Mouse (Mus musculus) C3H10T1/2 (cell line): Measurements from ENCODE around the gene Gm10985. TPM values are rescaled to one million over a fixed set of nuclear protein-coding genes. Genes with fewer than 3 reads are reported as not detected.

Source experiments
- polyA plus RNA-seq, 2 experiments: library from polyadenylated mRNA; unstranded; fragments of >200 nt; fragmentation: generic; extraction: Trizol; gene quantifications; one replicate each; pipeline ENCODE4 v1.2.1; 2012; ENCODE audit warnings: missing spikeins in 2 of 2

The Gm10985 gene
- not detected for polyA plus RNA-seq

DNA sequence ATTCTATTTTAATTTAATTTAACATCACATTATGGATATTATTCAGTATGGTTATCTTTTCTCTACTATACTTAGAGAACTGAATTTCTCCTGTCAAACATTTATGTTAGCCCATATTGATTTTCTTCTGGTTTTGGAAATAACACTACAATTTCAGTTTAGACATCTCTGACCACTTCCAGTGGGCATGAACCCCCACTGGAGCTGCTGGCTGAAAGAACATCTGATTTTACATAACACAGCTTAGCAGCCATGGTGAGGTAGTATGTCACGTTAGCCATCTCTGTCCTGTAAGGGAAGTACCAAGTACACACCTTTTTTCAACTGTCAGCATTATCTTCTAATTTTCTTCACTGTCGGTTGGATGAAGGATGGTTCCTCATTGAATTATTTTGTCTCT lies at the start of gene Gm10985:
Gm10985 (plus strand) TSS at position 301 of the 400 bp plus-strand sequence.

DNA sequence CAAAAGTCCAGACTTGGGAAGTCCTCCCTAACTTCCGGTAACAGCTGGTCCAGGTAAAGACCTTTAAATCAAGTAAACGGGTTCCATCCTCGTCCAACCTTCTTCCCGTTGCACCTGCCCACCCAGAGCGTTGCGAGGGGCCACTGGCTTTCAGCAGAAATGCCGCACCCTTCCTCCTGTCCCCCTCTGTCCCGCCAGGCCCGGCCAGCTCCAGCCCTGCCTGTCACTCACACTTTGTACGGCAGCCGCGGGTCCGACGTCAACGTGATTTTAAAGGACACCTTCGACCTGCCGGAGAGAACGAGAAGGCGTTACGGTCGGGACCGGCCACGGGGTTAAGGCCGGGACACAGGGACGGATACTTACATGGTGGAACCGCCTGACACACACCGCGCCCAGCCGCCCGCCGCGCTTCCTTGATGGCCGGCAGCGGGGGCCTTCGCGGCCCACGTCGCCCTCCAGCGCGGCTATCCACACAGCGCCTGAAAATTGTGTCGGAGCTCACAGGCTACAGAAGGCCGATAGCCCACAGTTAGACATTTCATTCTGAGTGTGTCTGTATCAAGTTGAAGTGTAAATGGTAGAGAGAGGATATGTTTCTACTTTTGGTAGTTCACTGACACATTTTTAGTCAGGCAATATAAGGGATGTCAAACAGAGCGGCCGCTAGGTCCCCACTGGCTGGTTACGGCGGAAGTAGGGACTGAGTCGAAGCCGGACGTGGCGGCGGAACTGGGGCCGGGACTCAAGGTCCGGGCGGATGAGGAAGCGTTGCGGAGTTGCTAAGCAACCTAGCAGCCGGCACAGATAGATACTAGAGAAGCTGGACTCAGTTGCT lies 18.7 kb downstream of the Gm10985 start, which contains the start of gene Ufm1:
Ufm1 (minus strand) TSS at position 448 of the 838 bp plus-strand sequence.

Other genes with a start within 250 kb of the Gm10985 start
- not detected for gene Frem2, start 187.7 kb upstream of the Gm10985 start, polyA plus RNA-seq
- 10 to 100 TPM; 26.7 to 33.2 TPM for gene Ufm1, start 18.7 kb downstream of the Gm10985 start, polyA plus RNA-seq